Mouse (Mus musculus) CH12.LX (cell line): Measurements from ENCODE around the gene Cachd1. TPM values are rescaled to one million over a fixed set of nuclear protein-coding genes. Genes with fewer than 3 reads are reported as not detected.

ENCODE experiments used
- DNase-seq: peaks from one replicate; pipeline ENCODE4 v3.0.0-alpha.2; 2013; ENCODE audit errors: extremely low read depth
- H3K27ac ChIP-seq: 2 replicates; pipeline ENCODE4 v1.5.1; 2012; ENCODE audit warnings: low read depth, mild to moderate bottlenecking, control low read depth, moderate library complexity; ENCODE audit not compliant: insufficient read depth
- H3K27me3 ChIP-seq: replicated peaks from 2 replicates; pipeline ENCODE3; 2012; ENCODE audit warnings: inconsistent platforms
- H3K36me3 ChIP-seq, 2 experiments: replicated peaks in 1 of 2; 2 replicates each; pipeline versions ENCODE3 to v1.6.1; 2012; ENCODE audit warnings: inconsistent platforms in 1 of 2, low read length in 1 of 2, mild to moderate bottlenecking in 1 of 2, mixed read lengths in 1 of 2, moderate library complexity in 1 of 2; ENCODE audit not compliant: control insufficient read depth in 1 of 2, insufficient read depth in 1 of 2
- H3K4me1 ChIP-seq, 2 experiments: 2 replicates each; pipeline ENCODE4 v1.6.1; 2012; ENCODE audit warnings: inconsistent platforms in 1 of 2, moderate library complexity in 1 of 2; ENCODE audit not compliant: insufficient read depth in 2 of 2, control insufficient read depth in 1 of 2
- H3K4me2 ChIP-seq: 2 replicates; pipeline ENCODE4 v1.6.1; 2012; ENCODE audit warnings: low read depth, mild to moderate bottlenecking, control low read depth; ENCODE audit not compliant: poor library complexity, insufficient read depth, severe bottlenecking
- H3K4me3 ChIP-seq, 3 experiments: fragments of 150-350 bp in 1 of 3; sonication (generic) in 1 of 3; replicated peaks in 1 of 3; 2 replicates each; pipeline versions ENCODE3 to v1.5.1; 2011 to 2012; ENCODE audit warnings: low read depth in 2 of 3, low read length in 2 of 3, mild to moderate bottlenecking in 2 of 3, moderate library complexity in 2 of 3, control low read depth in 1 of 3, improper control_type of control experiment in 1 of 3, inconsistent platforms in 1 of 3, mixed read lengths in 1 of 3; ENCODE audit not compliant: poor library complexity in 1 of 3
- H3K79me2 ChIP-seq: replicated peaks from 2 replicates; pipeline ENCODE4 v1.6.1; 2012; ENCODE audit warnings: mild to moderate bottlenecking, moderate library complexity; ENCODE audit not compliant: control insufficient read depth, poor library complexity, insufficient read depth, severe bottlenecking; ENCODE audit errors: extremely low read depth
- H3K9ac ChIP-seq: 2 replicates; pipeline ENCODE4 v1.6.1; 2012; ENCODE audit warnings: low read depth, mild to moderate bottlenecking, control low read depth, moderate library complexity; ENCODE audit not compliant: insufficient read depth
- H3K9me3 ChIP-seq: replicated peaks from 2 replicates; pipeline ENCODE3; 2012; ENCODE audit warnings: low read length, inconsistent platforms, mixed read lengths
- CHD2 ChIP-seq: IDR thresholded peaks from 2 replicates; pipeline ENCODE4 v1.6.1; 2011; ENCODE audit warnings: low read length, improper control_type of control experiment
- ELF1 ChIP-seq: IDR thresholded peaks from 2 replicates; pipeline ENCODE4 v1.6.1; 2014; ENCODE audit warnings: low read depth, mild to moderate bottlenecking, inconsistent platforms, low read length, improper control_type of control experiment
- ETS1 ChIP-seq: conservative IDR thresholded peaks from 2 replicates; pipeline ENCODE4 v1.6.1; 2012; ENCODE audit warnings: low read depth, mild to moderate bottlenecking, inconsistent platforms, low read length, improper control_type of control experiment, moderate library complexity
- GABPA ChIP-seq: IDR thresholded peaks from 2 replicates; pipeline ENCODE4 v1.6.1; 2012; ENCODE audit warnings: low read depth, low read length, improper control_type of control experiment, inconsistent platforms; ENCODE audit not compliant: insufficient replicate concordance
- HCFC1 ChIP-seq: IDR thresholded peaks from 2 replicates; pipeline ENCODE4 v1.6.1; 2012; ENCODE audit warnings: low read depth, mild to moderate bottlenecking, inconsistent platforms, low read length, improper control_type of control experiment
- JUN ChIP-seq: IDR thresholded peaks from 2 replicates; pipeline ENCODE4 v1.6.1; 2011; ENCODE audit warnings: low read depth, mild to moderate bottlenecking, low read length, improper control_type of control experiment, moderate library complexity; ENCODE audit not compliant: insufficient read depth
- KAT2A ChIP-seq: IDR thresholded peaks from 2 replicates; pipeline ENCODE4 v1.6.1; 2012; ENCODE audit warnings: low read length, improper control_type of control experiment, inconsistent platforms; ENCODE audit not compliant: insufficient replicate concordance
- MAFK ChIP-seq: IDR thresholded peaks from 2 replicates; pipeline ENCODE4 v1.6.1; 2011; ENCODE audit warnings: low read length, improper control_type of control experiment; ENCODE audit not compliant: insufficient replicate concordance
- MAX ChIP-seq: IDR thresholded peaks from 2 replicates; pipeline ENCODE4 v1.6.1; 2011; ENCODE audit warnings: low read length, improper control_type of control experiment
- MAZ ChIP-seq: IDR thresholded peaks from 2 replicates; pipeline ENCODE4 v1.6.1; 2012; ENCODE audit warnings: low read depth, mild to moderate bottlenecking, inconsistent platforms, low read length, improper control_type of control experiment, moderate library complexity
- MEF2A ChIP-seq: IDR thresholded peaks from 2 replicates; pipeline ENCODE4 v1.6.1; 2014; ENCODE audit warnings: low read depth, mild to moderate bottlenecking, inconsistent platforms, low read length, improper control_type of control experiment, borderline replicate concordance
- MXI1 ChIP-seq: IDR thresholded peaks from 2 replicates; pipeline ENCODE4 v1.6.1; 2011; ENCODE audit warnings: mild to moderate bottlenecking, low read depth, low read length, improper control_type of control experiment
- MYC ChIP-seq: IDR thresholded peaks from 2 replicates; pipeline ENCODE4 v1.6.1; 2011; ENCODE audit warnings: low read depth, mild to moderate bottlenecking, improper control_type of control experiment, low read length
- NELFE ChIP-seq: IDR thresholded peaks from 2 replicates; pipeline ENCODE4 v1.6.1; 2011; ENCODE audit warnings: low read depth, low read length, improper control_type of control experiment
- NRF1 ChIP-seq: IDR thresholded peaks from 2 replicates; pipeline ENCODE4 v1.6.1; 2014; ENCODE audit warnings: low read depth, mild to moderate bottlenecking, inconsistent platforms, low read length, improper control_type of control experiment, moderate library complexity
- PAX5 ChIP-seq: IDR thresholded peaks from 2 replicates; pipeline ENCODE4 v1.6.1; 2012; ENCODE audit warnings: low read length, inconsistent platforms, mixed read lengths
- TBP ChIP-seq: conservative IDR thresholded peaks from 2 replicates; pipeline ENCODE4 v1.6.1; 2011; ENCODE audit warnings: low read depth, low read length, improper control_type of control experiment
- TCF12 ChIP-seq: IDR thresholded peaks from 2 replicates; pipeline ENCODE4 v1.6.1; 2014; ENCODE audit warnings: low read depth, mild to moderate bottlenecking, inconsistent platforms, low read length, improper control_type of control experiment
- UBTF ChIP-seq: IDR thresholded peaks from 2 replicates; pipeline ENCODE4 v1.6.1; 2012; ENCODE audit warnings: low read depth, mild to moderate bottlenecking, inconsistent platforms, low read length, improper control_type of control experiment, moderate library complexity
- ZMIZ1 ChIP-seq: IDR thresholded peaks from 2 replicates; pipeline ENCODE4 v1.6.1; 2012; ENCODE audit warnings: low read depth, mild to moderate bottlenecking, inconsistent platforms, low read length, improper control_type of control experiment
- dilution Hi-C: fragments of 300-500 bp; cut with MboI; formaldehyde crosslinking; loops from 2 replicates; pipeline ENCODE4 v1.14.3; 2020; ENCODE audit warnings: low sequenced_read_pairs; ENCODE audit not compliant: extremely low pct_unique_long_range_greater_than_20kb, extremely low pct_ligation_motif_present
- in situ Hi-C: fragments of 300-500 bp; cut with MboI; formaldehyde crosslinking; loops from 3 replicates; pipeline ENCODE4 v1.14.3; 2019; ENCODE audit warnings: low sequenced_read_pairs, low pct_ligation_motif_present, low pct_unique_long_range_greater_than_20kb, mixed read lengths
- polyA plus RNA-seq: library from polyadenylated mRNA; unstranded; fragments of >175 nt; gene quantifications from 2 replicates; pipeline ENCODE4 v1.2.1, GENCODE M21; 2012; ENCODE audit warnings: low read depth; ENCODE audit not compliant: insufficient read length
- total RNA-seq, 2 experiments: library from RNA; depleted of rRNA; stranded (reverse); fragments of 300-350 nt in 1 of 2; fragments of >200 nt in 1 of 2; gene quantifications; 2 replicates each; pipeline ENCODE4 v1.2.3; 2012 to 2014

The Cachd1 gene
- total and polyA plus RNA-seq, 3 experiments, result 0.13 to 0.24 (median 0.20) TPM

DNA sequence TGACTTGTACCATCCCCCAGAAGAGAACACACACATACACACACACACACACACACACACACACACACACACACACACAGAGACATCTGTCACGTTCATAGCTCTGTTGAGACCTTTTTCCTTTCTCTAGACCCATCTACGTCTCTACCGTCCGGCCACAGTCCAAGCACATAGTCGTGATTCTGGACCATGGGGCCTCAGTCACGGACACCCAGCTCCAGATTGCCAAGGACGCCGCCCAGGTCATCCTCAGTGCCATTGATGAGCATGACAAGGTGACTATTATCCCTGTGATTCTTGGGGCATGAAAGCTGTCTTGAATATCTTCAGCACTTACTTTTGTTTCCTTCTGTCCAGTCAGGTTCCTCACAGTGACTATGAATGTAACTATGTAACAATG, 175.4 kb downstream of the Cachd1 start:
- no peak for DNase-seq
- Histone ChIP-seq H3K79me2 (no peaks in the 10 kb centered on the region), H3K4me2 (no peak overlapping the region), H3K4me3 (no peak overlapping the region), H3K9me3 (peaks cover 5% of the 10 kb centered on the region), H3K36me3 (no peaks in the 10 kb centered on the region), H3K9ac (no peak overlapping the region), H3K27ac (no peak overlapping the region), H3K27me3 (peaks cover 50% of the 10 kb centered on the region), H3K4me1 (peaks cover 17 to 27% of the 10 kb centered on the region in 2 experiments)
- dilution Hi-C loops (no loop called here), in situ Hi-C loops (no loop called here)
- TF ChIP-seq TCF12 (no peak), MYC (no peak)

DNA sequence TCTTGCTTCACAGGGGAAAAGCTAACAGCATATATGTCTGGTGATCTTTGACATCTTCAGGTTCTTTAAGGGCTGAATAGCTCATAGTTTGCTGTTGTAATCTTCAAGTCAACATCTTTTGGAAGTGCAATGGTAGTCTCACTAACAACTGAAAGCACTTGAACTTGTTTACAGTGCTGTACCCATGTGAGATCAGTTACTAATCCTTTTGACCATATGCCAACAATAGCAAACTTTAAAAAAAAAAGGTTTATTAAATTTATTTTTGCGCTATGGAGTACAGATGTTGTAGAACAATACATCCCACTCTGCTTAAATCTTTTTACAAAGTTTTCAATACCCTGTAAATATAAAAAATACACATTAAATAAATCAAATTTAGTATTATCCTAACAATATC, 186.9 kb downstream of the Cachd1 start:
- Histone ChIP-seq H3K36me3 (no peaks in the 10 kb centered on the region), H3K4me3 (no peak overlapping the region), H3K9me3 (no peaks in the 10 kb centered on the region), H3K27me3 (peaks cover 6% of the 10 kb centered on the region), H3K4me1 (no peaks in the 10 kb centered on the region), H3K27ac (no peak overlapping the region), H3K9ac (no peak overlapping the region), H3K4me2 (no peak overlapping the region), H3K79me2 (no peaks in the 10 kb centered on the region)
- dilution Hi-C loops, result no loop called here
- in situ Hi-C loops, result no loop called here
- DNase-seq, result no peak
- TF ChIP-seq NRF1, result no peak
- no peak for TF ChIP-seq NELFE
- no peak for TF ChIP-seq TBP
- TF ChIP-seq MEF2A, result no peak
- no peak for TF ChIP-seq HCFC1
- no peak for TF ChIP-seq ETS1
- no peak for TF ChIP-seq CHD2
- TF ChIP-seq PAX5, result no peak
- TF ChIP-seq TCF12, result no peak
- no peak for TF ChIP-seq MAZ
- no peak for TF ChIP-seq MXI1
- TF ChIP-seq ELF1, result no peak
- no peak for TF ChIP-seq KAT2A
- no peak for TF ChIP-seq ZMIZ1
- no peak for TF ChIP-seq GABPA
- no peak for TF ChIP-seq MAFK
- TF ChIP-seq JUN, result no peak
- TF ChIP-seq MAX, result no peak
- TF ChIP-seq UBTF, result no peak
